Mouse (Mus musculus): ENCODE measurements at regions not wholly inside any gene's neighbourhood (a gene's known extent, or its start where the extent isn't known, plus 50 kb on each side); places are given as distances from the start of the nearest gene placed in this dataset.

DNA sequence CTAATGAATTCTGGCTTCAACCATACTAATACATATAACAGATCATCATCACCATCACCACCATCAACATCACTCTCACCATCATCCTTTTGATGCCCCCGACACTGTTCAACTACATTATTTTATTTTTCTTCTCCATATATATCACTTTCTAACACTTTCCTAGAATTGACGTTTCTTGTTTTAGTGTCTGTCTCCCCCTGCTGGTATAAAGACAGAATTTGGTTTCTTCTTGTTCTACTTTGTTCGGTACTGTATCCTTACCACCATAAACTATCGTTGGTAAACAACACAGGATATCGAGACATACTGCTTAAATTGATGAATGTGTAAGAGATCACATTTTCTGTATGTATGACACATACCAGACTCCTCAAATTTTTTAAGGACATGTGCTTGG is 92.5 kb upstream of the Tab3 start:
- DNase-seq (ENCODE audit: low read depth, low spot score) = peak; percentile 40

GRCm38 (mm10) chrX:85496943-85497342 is 76.9 kb upstream of the Tab3 start:
- peak; percentile 13 for DNase-seq (ENCODE audit: low read depth, low spot score)
